Mouse (Mus musculus): ENCODE data around the gene Plin4. TPM values are rescaled to one million over a fixed set of nuclear protein-coding genes. Genes with fewer than 3 reads are reported as not detected.

The Plin4 gene
- polyA plus RNA-seq, 1 experiment, result 0.30 TPM

- no peak overlapping the region for H3K4me3 ChIP-seq
- H3ac ChIP-seq (ENCODE audit: control insufficient read depth, insufficient read length), result no peak overlapping the region
- TF ChIP-seq CEBPB (IDR thresholded peaks at IDR 0.05; ENCODE audit: insufficient read depth, poor library complexity, severe bottlenecking) (no peak), POLR2AphosphoS2 (IDR thresholded peaks at IDR 0.05; ENCODE audit: insufficient read length, low read depth) (no peak), REST (IDR thresholded peaks at IDR 0.05; ENCODE audit: insufficient read depth, insufficient read length) (no peak), TCF12 (IDR thresholded peaks at IDR 0.05; ENCODE audit: insufficient read depth, poor library complexity, severe bottlenecking) (no peak), MYOG (IDR thresholded peaks at IDR 0.05; ENCODE audit: control insufficient read depth in 1 of 3, insufficient read depth in 1 of 3, insufficient read length in 2 of 3, low read depth in 2 of 3) (no peak), SRF (IDR thresholded peaks at IDR 0.05; ENCODE audit: control insufficient read depth, insufficient read length, low read depth) (no peak), MAX (IDR thresholded peaks at IDR 0.05; ENCODE audit: low read depth) (no peak), TCF3 (IDR thresholded peaks at IDR 0.05; ENCODE audit: insufficient read length, low read depth) (no peak), USF1 (IDR thresholded peaks at IDR 0.05; ENCODE audit: low read depth) (no peak), E2F4 (IDR thresholded peaks at IDR 0.05; ENCODE audit: insufficient read depth) (no peak)
- H3K4me2 ChIP-seq (ENCODE audit: low read depth), result no peak overlapping the region
- no peaks in the 10 kb centered on the region for H3K36me3 ChIP-seq (ENCODE audit: control insufficient read depth, insufficient read depth)
- H3K79me2 ChIP-seq (ENCODE audit: control insufficient read depth, insufficient read depth), result no peaks in the 10 kb centered on the region
- H3K27me3 ChIP-seq (ENCODE audit: control insufficient read depth, insufficient read depth, insufficient read length), result peaks cover 52% of the 10 kb centered on the region
Measured at GRCm38 (mm10) chr17:56123681-56124340, 14.2 kb upstream of the Plin4 start.

GRCm38 (mm10) chr17:56123161-56123560 is 13.6 kb upstream of the Plin4 start:
- H3K27me3 ChIP-seq (ENCODE audit: control insufficient read depth, insufficient read depth, insufficient read length), result peaks cover 49% of the 10 kb centered on the region

GRCm38 (mm10) chr17:56121826-56122225 is 12.2 kb upstream of the Plin4 start, which contains the start of gene Lrg1:
Gene Lrg1, minus strand, starts transcription at chr17:56122001.
- TF ChIP-seq MAX (IDR thresholded peaks at IDR 0.05; ENCODE audit: low read depth), result no peak
- TF ChIP-seq E2F4 (IDR thresholded peaks at IDR 0.05; ENCODE audit: insufficient read depth), result no peak
- no peak within 1 kb of the TSS for H3ac ChIP-seq (ENCODE audit: control insufficient read depth, insufficient read length)
- H3K79me2 ChIP-seq (ENCODE audit: control insufficient read depth, insufficient read depth), result no peaks in the 10 kb centered on the region
- H3K4me3 ChIP-seq, result no peak within 1 kb of the TSS
- no peak within 1 kb of the TSS for H3K4me2 ChIP-seq (ENCODE audit: low read depth)
- peaks cover 41% of the 10 kb centered on the region for H3K27me3 ChIP-seq (ENCODE audit: control insufficient read depth, insufficient read depth, insufficient read length)
- no peaks in the 10 kb centered on the region for H3K36me3 ChIP-seq (ENCODE audit: control insufficient read depth, insufficient read depth)

More at GRCm38 (mm10) chr17:56123161-56123560, 13.6 kb upstream of the Plin4 start:
- H3K4me2 ChIP-seq (ENCODE audit: low read depth), result no peak overlapping the region
- TF ChIP-seq MYOD1 (IDR thresholded peaks at IDR 0.05; ENCODE audit: control insufficient read depth in 1 of 3, insufficient read length in 2 of 3, low read depth in 2 of 3), result no peak
- TF ChIP-seq TCF3 (IDR thresholded peaks at IDR 0.05; ENCODE audit: insufficient read length, low read depth), result no peak
- TF ChIP-seq MAX (IDR thresholded peaks at IDR 0.05; ENCODE audit: low read depth), result no peak
- no peak for TF ChIP-seq TCF12 (IDR thresholded peaks at IDR 0.05; ENCODE audit: insufficient read depth, poor library complexity, severe bottlenecking)
- TF ChIP-seq MYOG (IDR thresholded peaks at IDR 0.05; ENCODE audit: control insufficient read depth in 1 of 3, insufficient read depth in 1 of 3, insufficient read length in 2 of 3, low read depth in 2 of 3), result no peak
- no peak for TF ChIP-seq SRF (IDR thresholded peaks at IDR 0.05; ENCODE audit: control insufficient read depth, insufficient read length, low read depth)
- TF ChIP-seq POLR2AphosphoS2 (IDR thresholded peaks at IDR 0.05; ENCODE audit: insufficient read length, low read depth), result no peak
- TF ChIP-seq CEBPB (IDR thresholded peaks at IDR 0.05; ENCODE audit: insufficient read depth, poor library complexity, severe bottlenecking), result no peak
- TF ChIP-seq E2F4 (IDR thresholded peaks at IDR 0.05; ENCODE audit: insufficient read depth), result no peak
- no peak for TF ChIP-seq POLR2A (IDR thresholded peaks at IDR 0.05; ENCODE audit: insufficient read length, low read depth)
- TF ChIP-seq USF1 (IDR thresholded peaks at IDR 0.05; ENCODE audit: low read depth), result no peak
- no peak for TF ChIP-seq REST (IDR thresholded peaks at IDR 0.05; ENCODE audit: insufficient read depth, insufficient read length)
- no peaks in the 10 kb centered on the region for H3K36me3 ChIP-seq (ENCODE audit: control insufficient read depth, insufficient read depth)
- H3K79me2 ChIP-seq (ENCODE audit: control insufficient read depth, insufficient read depth), result no peaks in the 10 kb centered on the region
- H3ac ChIP-seq (ENCODE audit: control insufficient read depth, insufficient read length), result no peak overlapping the region
- no peak overlapping the region for H3K4me3 ChIP-seq

- Histone ChIP-seq H3K4me3 (no peak overlapping the region), H3K27me3 (ENCODE audit: control insufficient read depth, insufficient read depth, insufficient read length) (peaks cover 40% of the 10 kb centered on the region)
Measured at GRCm38 (mm10) chr17:56119981-56120880, 10.6 kb upstream of the Plin4 start.

More at GRCm38 (mm10) chr17:56119981-56120880, 10.6 kb upstream of the Plin4 start:
- Histone ChIP-seq H3K36me3 (ENCODE audit: control insufficient read depth, insufficient read depth) (no peaks in the 10 kb centered on the region), H3K4me2 (ENCODE audit: low read depth) (no peak overlapping the region), H3K79me2 (ENCODE audit: control insufficient read depth, insufficient read depth) (no peaks in the 10 kb centered on the region), H3ac (ENCODE audit: control insufficient read depth, insufficient read length) (no peak overlapping the region)
- TF ChIP-seq REST (IDR thresholded peaks at IDR 0.05; ENCODE audit: insufficient read depth, insufficient read length) (no peak), MYOD1 (IDR thresholded peaks at IDR 0.05; ENCODE audit: control insufficient read depth in 1 of 3, insufficient read length in 2 of 3, low read depth in 2 of 3) (no peak), TCF12 (IDR thresholded peaks at IDR 0.05; ENCODE audit: insufficient read depth, poor library complexity, severe bottlenecking) (no peak), POLR2AphosphoS2 (IDR thresholded peaks at IDR 0.05; ENCODE audit: insufficient read length, low read depth) (no peak), TCF3 (IDR thresholded peaks at IDR 0.05; ENCODE audit: insufficient read length, low read depth) (no peak), USF1 (IDR thresholded peaks at IDR 0.05; ENCODE audit: low read depth) (no peak), CEBPB (IDR thresholded peaks at IDR 0.05; ENCODE audit: insufficient read depth, poor library complexity, severe bottlenecking) (no peak)

Data from myocyte (in vitro differentiated cells).